Mouse (Mus musculus) WW6 (cell line): ENCODE measurements at regions not wholly inside any gene's neighbourhood (a gene's known extent, or its start where the extent isn't known, plus 50 kb on each side); places are given as distances from the start of the nearest gene placed in this dataset.

ENCODE experiments used
- DNase-seq: peaks from one replicate; pipeline ENCODE4 v3.0.0-alpha.2; 2013; ENCODE audit warnings: low read depth, low spot score

GRCm38 (mm10) chr8:91973951-91974439 is 172.1 kb upstream of the Irx3 start:
- DNase-seq = no peak

DNA sequence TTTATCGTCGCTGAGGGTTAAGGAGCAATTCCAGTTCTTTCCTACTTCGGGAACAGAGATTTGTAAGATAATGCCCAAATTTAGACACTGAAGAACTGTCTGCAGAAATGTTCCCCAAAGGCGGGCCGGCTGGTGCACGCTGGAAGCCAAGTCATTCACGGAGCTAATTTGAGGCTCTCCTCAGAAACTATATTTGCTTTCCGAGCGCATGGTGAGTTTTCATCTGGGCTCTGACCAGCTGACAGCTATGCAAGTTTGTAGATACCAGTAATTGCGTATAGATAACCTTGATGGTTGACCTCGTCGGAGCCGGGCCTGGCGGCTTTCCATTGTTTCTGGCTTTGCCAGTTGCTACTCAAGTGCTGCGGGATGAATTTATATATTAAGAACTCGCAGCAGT is 165.5 kb upstream of the Irx3 start:
- DNase-seq = no peak

- DNase-seq = peak; percentile 79
Measured at GRCm38 (mm10) chr8:91966891-91967370, 165.1 kb upstream of the Irx3 start.

GRCm38 (mm10) chr8:91961696-91962095 is 159.8 kb upstream of the Irx3 start:
- no peak for DNase-seq

DNA sequence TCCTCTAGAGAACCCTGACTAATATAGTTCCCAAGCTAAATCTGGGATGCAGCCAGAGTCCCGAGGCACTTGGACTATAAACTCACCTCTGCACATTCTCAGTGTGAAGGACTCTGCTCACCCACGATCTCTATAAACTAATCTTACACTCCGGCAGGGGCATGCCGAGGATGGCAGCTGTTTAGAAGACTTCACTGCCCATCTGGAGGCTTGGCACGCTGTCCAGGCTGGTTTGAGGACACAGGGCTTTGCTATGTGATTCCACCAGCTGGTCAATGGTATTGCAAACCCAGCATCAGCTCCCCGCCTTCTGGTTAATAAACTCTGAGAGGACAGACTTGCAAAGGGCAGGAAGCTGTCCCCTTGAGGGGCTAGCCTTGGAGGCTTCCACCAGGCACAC is 153.3 kb upstream of the Irx3 start:
- DNase-seq = no peak

- no peak for DNase-seq
Measured at GRCm38 (mm10) chr8:91952981-91953380, 151.1 kb upstream of the Irx3 start.

GRCm38 (mm10) chr8:91949110-91949509 is 147.2 kb upstream of the Irx3 start:
- DNase-seq = no peak

GRCm38 (mm10) chr8:91948173-91948940 is 146.5 kb upstream of the Irx3 start:
- DNase-seq = no peak

- no peak for DNase-seq
Measured at GRCm38 (mm10) chr8:91941005-91941404, 139.1 kb upstream of the Irx3 start.

DNA sequence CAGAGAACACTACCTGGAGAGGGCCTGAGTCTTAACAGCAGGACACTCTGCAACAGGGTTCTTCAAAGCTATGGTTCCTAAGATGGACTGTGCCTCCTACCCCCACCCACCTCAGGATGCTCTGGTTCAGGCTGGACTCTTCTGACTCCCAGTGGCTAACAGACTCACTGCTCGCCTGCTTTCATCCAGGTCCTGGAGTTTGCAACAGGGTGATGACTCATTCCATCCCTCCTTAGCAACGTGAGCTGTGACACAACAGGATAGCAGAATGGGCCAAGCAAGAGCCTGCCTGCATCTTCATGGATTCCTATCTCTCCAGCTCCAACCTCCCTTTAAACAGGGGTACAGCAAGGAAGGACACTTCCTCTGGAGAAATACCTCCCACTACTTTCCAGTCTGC is 135.4 kb upstream of the Irx3 start:
- no peak for DNase-seq

- DNase-seq = no peak
Measured at GRCm38 (mm10) chr8:91930520-91930919, 128.7 kb upstream of the Irx3 start.

DNA sequence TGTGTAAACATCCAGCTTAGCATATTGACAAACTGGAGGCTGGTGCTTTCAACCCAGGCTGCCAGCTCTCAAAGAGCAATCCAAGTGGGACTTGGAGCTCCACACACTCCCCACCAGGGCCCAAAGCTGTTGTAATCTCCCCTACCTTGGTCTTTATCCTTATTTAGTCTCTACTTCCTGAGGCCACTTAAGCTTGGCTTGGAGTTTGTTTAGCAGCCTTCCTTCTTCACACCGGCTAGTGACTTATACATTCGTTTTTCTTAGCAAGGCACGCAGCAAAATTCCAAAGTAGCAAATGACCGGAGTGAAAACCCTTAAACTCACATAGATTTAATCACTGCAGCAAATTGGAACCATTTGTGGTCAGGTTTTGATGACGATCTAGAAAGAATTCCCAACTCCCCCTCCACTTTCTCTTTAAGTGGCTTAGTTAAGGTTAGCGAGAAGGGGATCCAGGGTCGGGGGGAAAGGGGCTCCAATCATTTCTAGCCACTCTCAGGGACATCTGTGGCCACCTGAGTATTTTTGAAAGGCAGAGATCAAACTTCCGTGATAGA is 124.2 kb upstream of the Irx3 start:
- DNase-seq = no peak

- DNase-seq = no peak
Measured at GRCm38 (mm10) chr8:91924152-91924551, 122.3 kb upstream of the Irx3 start.

DNA sequence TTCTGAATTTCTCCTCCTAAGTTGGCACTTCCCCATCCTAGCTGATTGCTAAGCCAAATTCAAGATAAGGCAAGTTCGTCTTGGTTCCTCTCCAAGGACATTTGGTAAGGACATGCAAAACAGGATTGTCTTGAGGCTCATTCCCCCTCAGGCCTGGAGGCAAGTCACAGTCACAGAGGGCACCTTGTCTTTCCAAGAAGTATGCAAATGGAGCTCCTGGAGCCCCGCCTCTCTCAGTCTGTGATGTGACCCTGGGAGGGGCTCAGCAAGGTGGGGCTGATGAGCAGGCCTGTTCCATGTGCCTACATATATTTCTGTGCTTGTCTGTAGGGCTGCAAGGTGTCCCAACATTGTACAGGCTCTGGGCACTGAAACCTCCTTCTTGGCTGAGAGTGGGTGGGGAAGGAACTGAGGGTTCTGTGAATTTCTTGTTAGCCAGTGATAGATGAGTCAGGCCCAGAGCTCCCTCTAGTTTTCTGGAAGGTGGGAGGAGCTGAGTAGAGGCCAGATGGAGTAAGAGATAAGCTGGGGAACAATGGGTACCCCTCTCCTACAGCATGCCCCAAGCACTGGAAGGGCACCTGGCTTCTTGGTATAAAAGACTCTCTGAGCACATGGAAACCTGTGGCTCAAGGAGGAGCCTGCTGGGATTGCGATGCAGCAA is 120.5 kb upstream of the Irx3 start:
- peak; percentile 45 for DNase-seq

DNA sequence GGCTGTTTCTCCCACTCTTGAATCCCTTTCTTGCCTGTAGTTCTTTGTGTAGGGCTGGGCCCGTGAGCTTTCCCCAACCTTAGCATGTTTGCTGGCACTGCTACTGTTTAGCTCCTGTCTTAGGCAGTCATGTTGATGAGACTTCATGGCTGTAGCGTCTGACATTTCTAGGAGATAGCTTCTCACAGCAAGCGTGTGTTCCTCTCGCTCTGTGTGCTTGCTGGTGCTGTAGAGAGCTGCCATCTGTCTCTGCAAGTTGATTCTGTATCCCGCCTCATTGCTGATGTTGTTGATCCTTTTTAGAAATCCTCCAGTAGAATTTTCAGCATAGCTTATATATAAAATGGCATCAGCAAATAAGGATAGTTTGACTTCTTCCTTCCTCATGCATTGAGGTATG is 116.0 kb upstream of the Irx3 start:
- DNase-seq = no peak

- no peak for DNase-seq
Measured at GRCm38 (mm10) chr8:91913971-91914370, 112.1 kb upstream of the Irx3 start.

- no peak for DNase-seq
Measured at GRCm38 (mm10) chr8:91913121-91913520, 111.3 kb upstream of the Irx3 start.

GRCm38 (mm10) chr8:91909637-91910383 is 107.9 kb upstream of the Irx3 start:
- no peak for DNase-seq

DNA sequence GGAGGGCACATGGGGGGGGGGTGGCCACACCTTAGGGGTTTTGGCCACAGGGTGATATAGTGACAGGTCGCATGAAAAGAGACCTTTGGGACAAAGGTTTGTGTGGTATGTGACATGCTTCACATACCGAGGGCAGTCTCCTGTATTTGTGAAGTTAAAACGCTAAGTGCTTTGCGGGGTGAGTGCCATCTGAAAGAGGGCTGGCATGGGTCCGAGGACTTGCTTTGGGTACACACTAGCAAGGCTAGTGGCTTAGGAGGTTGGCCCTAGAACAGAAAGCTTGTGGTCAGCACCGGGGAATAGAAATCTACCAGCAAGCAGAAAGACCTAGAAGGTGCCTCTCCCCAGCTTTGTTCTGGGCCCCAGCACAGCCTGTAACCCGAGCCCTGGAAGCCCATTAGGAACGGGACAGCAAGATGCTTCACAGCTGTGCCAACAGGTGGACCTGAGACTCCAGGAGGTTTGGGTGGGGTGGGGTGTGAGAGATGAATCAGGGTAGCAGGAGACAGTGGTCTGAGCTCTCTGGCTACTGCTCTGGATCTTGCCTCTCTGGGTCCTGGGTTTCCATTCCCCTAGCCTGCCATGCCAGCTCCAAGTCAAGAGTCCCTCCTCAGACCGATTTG is 107.0 kb upstream of the Irx3 start:
- no peak for DNase-seq

GRCm38 (mm10) chr8:91907178-91907577 is 105.3 kb upstream of the Irx3 start:
- DNase-seq = no peak

GRCm38 (mm10) chr8:91901525-91902281 is 99.8 kb upstream of the Irx3 start:
- DNase-seq = no peak
